Mouse (Mus musculus): Measurements from ENCODE around the gene Pdzd2. TPM values are rescaled to one million over a fixed set of nuclear protein-coding genes. Genes with fewer than 3 reads are reported as not detected.

Gene Pdzd2
- total RNA-seq, 2 experiments from 2014 or later: 26.2 to 44.2 TPM

- peak; percentile 3 for DNase-seq
Measured at GRCm38 (mm10) chr15:12667760-12668520, 71.8 kb downstream of the Pdzd2 start.

- DNase-seq: no peak
Measured at GRCm38 (mm10) chr15:12665946-12666345, 73.8 kb downstream of the Pdzd2 start.

GRCm38 (mm10) chr15:12663351-12663750, 76.4 kb downstream of the Pdzd2 start:
- DNase-seq: no peak

GRCm38 (mm10) chr15:12660320-12660719, 79.4 kb downstream of the Pdzd2 start:
- DNase-seq: no peak

- DNase-seq: no peak
Measured at GRCm38 (mm10) chr15:12655959-12656662, 83.6 kb downstream of the Pdzd2 start.

- no peak for DNase-seq
Measured at GRCm38 (mm10) chr15:12655316-12655715, 84.4 kb downstream of the Pdzd2 start.

GRCm38 (mm10) chr15:12652336-12653031, 87.2 kb downstream of the Pdzd2 start:
- DNase-seq: no peak

GRCm38 (mm10) chr15:12650236-12650635, 89.5 kb downstream of the Pdzd2 start:
- no peak for DNase-seq

- no peak for DNase-seq
Measured at GRCm38 (mm10) chr15:12649674-12650073, 90.0 kb downstream of the Pdzd2 start.

- no peak for DNase-seq
Measured at GRCm38 (mm10) chr15:12649131-12649530, 90.6 kb downstream of the Pdzd2 start.

GRCm38 (mm10) chr15:12640755-12641154, 99.0 kb downstream of the Pdzd2 start:
- DNase-seq: no peak

GRCm38 (mm10) chr15:12639776-12640175, 99.9 kb downstream of the Pdzd2 start:
- DNase-seq: no peak

- DNase-seq: no peak
Measured at GRCm38 (mm10) chr15:12639181-12639580, 100.5 kb downstream of the Pdzd2 start.

- DNase-seq: no peak
Measured at GRCm38 (mm10) chr15:12638370-12639030, 101.2 kb downstream of the Pdzd2 start.

- DNase-seq: no peak
Measured at GRCm38 (mm10) chr15:12637511-12637910, 102.2 kb downstream of the Pdzd2 start.

- DNase-seq: no peak
Measured at GRCm38 (mm10) chr15:12636386-12636785, 103.3 kb downstream of the Pdzd2 start.

- DNase-seq: no peak
Measured at GRCm38 (mm10) chr15:12634921-12635320, 104.8 kb downstream of the Pdzd2 start.

GRCm38 (mm10) chr15:12629164-12629563, 110.6 kb downstream of the Pdzd2 start:
- DNase-seq: no peak

- no peak for DNase-seq
Measured at GRCm38 (mm10) chr15:12628451-12628850, 111.3 kb downstream of the Pdzd2 start.

- no peak for DNase-seq
Measured at GRCm38 (mm10) chr15:12626930-12627329, 112.8 kb downstream of the Pdzd2 start.

GRCm38 (mm10) chr15:12626166-12626565, 113.6 kb downstream of the Pdzd2 start:
- DNase-seq: no peak

GRCm38 (mm10) chr15:12625524-12625923, 114.2 kb downstream of the Pdzd2 start:
- DNase-seq: no peak

- no peak for DNase-seq
Measured at GRCm38 (mm10) chr15:12623521-12623920, 116.2 kb downstream of the Pdzd2 start.
